Mouse (Mus musculus) ES-CJ7 (cell line): ENCODE data around the gene Adamts9.

Experiments used
- DNase-seq: peaks from one replicate; pipeline ENCODE4 v3.0.0; 2011; ENCODE audit warnings: low read depth, low spot score

Adamts9 gene

DNA sequence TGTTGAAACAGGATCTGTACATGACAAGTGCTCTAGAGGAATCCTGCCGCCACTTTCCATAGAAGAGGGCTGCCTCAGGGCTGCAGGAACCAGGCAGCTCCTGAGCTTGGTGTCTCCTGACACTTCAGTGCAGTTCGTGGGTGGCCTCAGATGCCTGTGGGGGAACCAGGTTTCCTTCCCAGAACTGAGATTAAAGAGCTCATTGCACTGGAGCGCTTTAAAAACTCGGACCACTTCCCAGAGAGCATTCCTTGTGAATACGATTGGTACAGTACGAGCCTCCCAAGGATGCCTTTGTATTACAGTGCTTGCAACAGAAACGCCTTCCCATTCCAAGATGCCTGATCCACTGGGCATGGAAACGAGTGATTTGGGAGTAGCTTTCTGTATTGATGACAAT is 18.8 kb downstream of the Adamts9 start:
- no peak for DNase-seq

DNA sequence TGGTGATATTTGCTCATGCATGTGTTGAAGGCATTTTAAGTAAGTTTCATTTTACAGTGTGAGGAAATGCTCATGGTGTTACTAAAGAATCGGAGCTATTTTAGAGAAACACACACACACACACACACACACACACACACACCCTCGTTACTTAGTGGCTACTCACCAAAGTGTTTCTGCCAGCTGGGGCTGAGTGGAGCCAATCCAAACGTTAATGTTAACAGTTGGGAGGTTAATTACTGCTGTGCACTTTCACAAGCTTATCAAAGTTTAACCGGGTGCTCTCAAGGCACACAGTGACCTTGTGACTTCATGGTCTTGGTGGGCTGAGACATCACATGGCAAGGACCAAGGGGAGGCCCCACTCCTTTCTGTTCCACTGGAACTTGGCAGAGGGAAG is 21.4 kb downstream of the Adamts9 start:
- no peak for DNase-seq

DNA sequence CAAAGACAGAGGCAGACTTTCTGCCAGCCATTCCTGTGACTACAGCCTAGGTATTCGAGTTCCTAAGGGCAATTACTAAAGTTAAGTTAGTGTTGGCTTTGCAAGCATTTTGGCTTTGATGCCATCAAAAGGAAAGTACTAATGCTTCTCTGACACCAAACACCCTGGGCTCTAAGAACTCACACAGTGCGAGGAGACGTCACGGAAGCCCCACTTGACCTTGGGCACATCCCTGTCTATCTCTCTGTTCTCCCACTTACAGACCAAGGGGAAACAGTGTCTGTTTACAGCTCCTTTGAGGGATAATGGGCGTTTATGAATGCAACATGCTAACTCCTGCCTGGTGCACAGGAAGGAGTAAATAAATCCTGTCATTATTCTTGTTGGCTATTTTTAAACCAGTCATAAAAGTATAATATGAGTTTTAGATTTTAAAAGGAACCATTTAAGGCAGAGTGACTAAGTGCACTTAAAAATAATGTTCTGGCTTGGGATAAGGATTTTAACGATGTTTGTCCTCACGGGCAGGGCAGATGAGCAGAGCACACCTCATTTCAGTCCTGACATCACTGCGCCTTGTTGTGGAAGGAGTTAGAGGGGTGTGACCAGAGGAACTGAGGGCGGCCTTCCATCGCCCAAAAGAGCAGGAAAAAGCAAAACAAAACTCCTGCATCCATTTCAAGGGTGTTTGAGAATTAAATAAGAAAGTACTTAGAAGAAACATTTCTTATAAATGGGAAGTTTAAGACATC is 22.2 kb downstream of the Adamts9 start:
- DNase-seq = no peak

DNA sequence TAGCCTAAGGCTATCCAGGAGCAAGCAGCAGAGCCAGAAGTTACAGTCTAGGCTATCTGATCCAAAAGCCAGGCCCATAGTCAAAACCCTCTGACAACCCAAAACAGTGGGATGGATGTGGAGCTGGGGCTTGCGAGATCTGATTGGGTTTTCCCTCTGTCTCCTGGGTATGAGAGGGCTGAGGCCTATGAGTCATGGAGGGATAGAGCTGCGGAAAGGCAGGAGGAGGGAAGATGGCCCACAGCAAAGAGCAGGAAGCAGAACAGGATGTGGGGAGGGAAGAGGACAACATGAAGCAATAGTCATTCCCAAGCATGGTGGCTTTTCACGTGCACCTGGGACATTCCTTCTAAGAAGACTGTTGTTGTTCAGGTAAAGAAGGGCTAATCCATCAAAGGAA is 32.7 kb downstream of the Adamts9 start:
- no peak for DNase-seq

DNA sequence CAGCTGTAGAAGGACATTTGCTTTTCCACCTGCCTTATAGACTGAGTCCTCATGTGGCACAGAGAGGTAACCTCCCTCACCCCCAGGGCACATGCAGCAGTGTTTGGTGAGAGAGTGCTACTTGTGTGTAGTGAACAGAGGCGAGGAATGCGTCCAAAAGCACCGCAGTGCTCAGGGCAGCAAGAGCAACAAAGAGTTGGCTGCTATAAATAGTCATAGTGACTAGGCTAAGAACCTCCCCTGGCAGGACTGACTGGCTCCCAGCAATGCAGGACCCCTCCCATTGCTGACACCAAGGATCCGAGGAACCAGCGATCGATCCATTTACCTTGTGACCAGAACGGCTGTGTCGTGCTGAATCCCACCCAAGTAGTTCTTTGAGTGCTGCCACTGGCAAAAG is 33.9 kb downstream of the Adamts9 start:
- no peak for DNase-seq

DNA sequence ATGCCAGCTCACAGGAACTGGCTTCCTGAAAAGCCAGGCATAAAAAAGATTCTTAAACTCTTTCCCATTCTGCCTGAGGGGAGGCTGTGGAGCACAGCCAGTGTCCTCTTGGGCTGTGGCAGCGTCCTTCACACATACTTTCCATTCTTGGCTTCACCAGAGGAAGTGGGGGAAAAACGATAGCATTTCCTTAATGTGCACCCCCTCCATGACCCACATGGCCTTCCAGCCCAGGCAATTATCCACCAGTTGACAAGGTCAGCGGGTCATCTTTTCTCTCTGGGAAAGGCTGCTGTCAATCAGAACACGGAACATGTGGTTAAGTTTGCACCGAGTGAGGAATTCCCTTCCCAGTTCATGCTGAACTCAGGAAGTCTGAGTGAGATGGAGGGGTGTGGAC is 37.4 kb downstream of the Adamts9 start:
- DNase-seq = no peak

DNA sequence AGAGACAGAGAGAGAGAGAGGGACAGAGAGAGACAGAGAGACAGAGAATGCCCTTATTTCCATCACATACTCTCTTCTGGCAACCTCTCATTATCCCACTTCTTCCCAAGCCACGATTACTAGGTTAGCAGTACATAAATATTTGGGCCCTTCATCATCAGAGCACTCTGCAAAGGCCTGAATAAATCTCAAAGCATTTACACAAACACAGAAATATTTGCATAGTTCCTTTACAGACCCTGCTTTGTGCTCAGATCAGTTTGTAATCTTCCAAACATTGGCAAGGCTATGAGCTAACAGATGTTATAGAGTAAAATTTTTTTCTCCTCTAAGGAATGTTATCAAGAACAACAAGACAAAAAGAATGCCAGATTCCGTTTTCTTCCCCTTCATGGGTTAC is 38.8 kb downstream of the Adamts9 start:
- no peak for DNase-seq

DNA sequence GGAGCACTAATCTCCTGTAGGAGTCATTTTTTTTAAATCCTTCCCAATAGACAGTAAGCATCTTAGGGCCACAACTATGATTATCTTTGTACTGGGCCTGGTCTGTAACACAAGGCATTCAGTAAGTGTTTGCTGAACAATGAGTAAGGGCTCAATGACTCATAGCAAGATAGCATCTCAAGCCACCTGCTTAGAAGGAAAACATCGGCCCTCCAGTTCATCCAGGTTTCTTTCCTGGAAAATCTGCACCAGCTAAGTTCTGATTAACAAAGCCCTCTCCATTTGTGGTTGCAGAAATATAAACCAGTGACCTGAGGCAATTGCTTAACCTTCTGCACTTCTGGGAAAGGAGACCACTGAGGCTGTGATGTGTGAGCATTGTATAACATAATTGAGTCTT is 39.3 kb downstream of the Adamts9 start:
- DNase-seq = no peak

DNA sequence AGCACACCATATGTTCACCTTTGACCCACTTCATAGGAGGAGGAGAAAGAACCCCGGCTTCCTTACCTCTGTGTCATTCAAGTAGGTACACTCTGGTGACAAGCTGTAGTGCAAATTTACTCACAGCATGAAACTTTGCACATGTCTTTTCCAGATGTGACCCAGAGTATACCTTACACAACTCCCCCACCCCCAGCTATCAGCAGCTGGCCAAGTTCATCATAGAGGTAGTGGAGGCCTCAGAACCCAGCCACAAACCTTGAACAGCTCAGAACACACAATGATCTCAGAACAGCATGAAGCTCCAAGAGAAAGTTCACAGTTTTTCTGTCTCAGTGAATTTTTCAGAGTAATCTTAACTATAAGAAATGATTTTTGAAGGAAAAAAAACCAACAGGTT is 51.8 kb downstream of the Adamts9 start:
- DNase-seq = no peak

DNA sequence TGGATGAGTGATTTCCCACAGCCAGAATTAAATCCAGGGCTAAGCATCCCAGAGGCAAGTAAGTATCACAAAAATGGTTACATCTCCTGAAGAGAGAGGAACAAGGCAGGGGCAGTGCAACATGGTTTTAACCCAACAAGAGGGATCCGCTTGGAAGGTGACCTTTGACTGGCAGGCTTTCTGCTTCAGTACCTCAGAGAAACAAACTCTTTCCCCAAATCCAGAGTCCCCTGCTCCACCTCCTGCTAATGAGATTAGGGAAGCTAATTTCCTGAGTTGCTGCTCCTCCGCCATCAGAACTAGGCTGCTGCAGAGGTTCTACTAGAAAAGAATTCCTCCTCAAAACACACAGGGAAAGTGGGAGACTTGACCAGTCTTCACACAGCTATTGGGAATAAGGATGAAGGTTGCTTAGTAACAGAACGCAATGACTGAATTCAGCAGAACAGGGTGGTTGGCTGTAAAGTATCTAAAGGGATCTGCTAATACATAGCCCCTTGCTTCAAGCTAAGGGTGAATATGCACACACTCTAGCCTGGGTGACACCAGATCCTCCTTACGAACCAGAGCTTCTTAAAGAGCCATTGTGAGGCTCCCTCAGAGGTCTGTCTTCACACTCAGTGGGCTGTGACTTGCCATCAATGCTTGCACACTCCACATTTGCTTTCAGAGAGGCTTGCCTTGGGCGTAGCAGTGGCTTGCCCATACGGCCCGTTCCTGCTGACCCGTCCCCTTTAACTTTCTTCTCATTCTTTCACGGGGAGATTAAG is 60.0 kb downstream of the Adamts9 start:
- DNase-seq = no peak

DNA sequence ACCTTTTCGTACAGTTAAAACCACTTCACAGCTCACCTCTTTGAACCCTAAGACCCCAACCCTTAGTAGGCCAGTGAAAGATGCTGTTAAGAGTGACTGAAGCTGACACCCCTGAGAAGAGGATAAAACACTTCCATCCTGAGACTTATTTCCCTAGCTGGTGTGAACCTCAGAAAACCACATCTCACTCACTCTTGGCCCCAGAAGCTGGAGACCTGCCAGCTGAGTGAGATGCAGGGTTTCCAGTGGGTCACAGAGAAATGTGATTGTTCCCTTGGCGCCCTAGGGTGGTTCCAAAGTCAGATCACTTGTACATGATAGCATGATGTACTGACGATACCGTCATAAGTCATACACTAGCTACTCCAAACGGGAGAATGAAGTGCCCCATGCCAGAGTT is 60.8 kb downstream of the Adamts9 start:
- no peak for DNase-seq

DNA sequence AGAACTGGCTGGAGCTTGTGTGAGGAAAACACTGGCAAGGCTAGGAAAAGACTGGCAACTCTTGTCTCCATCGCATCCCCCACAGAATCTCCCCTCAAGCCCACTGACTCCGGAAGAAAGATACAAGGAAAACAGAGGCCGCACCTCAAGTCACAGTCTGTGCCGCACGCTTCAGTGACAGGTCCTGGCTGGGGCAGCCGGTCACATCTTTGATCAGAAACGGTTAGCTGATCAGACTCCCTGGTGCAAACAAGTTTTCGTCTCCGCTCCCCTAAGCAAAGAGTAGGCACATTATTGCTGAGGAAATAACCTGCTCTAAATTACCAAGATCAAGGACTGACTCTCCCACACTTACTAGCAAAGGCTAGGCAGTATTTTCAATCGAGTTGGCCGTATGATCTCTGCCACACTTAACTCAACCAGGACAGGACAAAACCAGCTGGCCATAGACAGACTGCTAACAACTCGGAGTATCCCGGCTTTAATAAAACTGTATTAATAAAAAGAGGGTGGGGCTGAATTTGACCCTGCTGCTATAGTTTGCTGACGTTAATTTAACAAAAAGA is 63.5 kb downstream of the Adamts9 start:
- no peak for DNase-seq

DNA sequence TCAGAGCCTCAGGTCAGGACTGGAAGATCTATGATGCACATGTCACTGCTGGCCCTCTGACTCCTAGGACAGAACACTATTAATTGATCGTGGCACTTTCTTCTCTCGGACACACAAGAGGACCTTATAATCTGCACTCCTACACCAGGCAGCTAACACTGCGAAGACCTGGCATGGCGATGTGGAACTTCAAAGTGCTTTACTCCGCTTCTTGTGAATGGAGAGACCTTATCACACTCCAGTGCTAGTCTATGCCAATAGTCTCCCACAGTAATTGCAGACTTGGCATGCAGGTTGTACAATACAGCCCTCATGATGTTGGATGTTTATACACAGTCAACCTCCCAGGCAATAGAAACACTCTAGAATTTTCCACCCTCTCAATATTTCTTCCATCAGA is 64.5 kb downstream of the Adamts9 start:
- no peak for DNase-seq

DNA sequence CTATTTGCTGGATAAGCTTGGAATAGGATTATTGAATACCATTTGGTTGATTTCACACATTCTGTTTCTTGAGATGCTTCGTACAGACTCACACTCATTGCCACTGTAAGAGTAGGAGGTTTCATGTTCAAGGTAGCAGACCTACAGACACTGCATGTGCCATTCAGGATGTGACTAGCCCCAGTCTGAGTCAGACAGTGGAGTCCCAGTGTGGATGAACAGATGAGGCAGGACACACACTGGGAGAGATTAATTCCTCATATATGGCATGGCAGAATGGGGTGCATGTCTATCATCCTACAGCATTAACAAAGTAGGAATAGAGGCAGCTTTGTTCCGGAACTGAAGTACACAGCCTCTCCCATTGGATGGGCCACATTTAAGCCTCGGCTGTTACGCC is 66.1 kb downstream of the Adamts9 start:
- DNase-seq = no peak

DNA sequence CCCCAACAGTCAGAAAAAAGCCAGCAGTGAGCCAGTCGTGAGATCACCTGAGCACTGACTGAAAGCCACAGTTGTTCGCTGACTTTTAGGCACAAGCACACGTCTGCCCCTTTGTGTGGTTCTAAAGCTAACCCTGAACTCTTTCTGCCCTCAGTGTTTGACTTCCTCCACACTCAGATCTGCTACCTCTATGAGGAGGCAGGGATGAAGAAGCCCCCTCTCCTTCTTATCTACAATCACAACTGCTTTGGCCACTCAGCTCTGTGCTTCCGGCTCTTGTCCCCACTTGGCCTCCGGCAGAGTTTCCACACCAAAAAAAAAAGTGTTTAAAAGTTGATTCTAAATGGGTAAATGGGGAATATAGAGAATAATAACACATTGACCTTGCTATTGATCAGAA is 67.2 kb downstream of the Adamts9 start:
- no peak for DNase-seq

DNA sequence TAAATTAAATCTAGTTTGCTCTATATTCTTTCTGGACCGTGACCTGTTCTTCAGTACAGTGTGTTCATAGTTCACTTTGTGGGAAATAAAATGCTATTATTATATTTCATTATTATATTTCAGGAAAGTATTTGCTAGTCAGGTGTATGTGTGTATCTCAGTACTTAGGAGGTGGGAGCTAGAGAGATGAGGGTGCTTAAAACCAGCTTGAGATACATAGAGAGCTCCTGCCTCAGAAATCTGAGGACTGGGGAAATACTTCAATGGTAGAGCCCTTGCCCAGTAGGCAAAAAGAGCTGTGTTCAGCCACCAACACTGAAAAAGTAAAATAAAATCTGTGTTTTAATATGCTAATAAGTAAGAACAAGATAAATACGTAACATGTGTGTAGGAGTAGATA is 68.0 kb downstream of the Adamts9 start:
- no peak for DNase-seq

DNA sequence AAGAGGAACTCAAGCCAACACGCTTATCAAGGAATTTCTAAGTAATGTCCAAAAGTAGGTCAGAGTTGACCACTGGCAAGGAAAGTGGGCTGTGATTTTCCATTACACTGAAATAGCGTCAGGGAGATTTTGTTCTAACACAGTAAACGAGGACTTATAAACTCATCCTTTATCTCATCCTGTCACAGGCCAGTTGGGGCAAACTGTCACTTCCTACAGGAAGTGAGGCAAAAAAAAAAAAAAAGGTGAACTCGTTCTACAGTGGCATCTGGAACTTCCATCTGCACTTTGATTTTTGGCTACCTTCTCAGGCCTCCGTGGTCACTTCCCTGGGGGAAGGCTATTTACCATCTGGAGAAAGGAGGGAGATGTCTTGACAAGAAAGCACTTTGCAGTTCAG is 68.4 kb downstream of the Adamts9 start:
- DNase-seq = no peak

DNA sequence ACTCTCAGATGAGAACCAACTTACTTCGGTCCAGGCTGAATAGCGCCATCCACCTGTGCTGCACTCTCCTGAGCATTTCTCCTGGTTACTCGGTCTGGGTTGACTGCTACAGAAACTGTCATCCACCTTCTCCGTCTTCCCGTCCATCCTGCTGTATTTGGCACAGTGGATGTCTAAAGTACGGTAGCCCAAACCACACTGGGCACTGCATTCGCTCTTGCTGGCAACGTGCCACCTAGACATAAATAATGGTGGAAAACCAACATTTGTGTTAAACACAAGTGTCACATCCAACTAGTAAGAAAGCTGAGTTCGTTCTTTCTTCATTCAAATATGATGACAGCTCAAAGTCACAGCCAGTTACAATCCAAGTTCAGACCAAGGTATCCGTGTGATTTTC is 70.5 kb downstream of the Adamts9 start:
- DNase-seq = no peak

DNA sequence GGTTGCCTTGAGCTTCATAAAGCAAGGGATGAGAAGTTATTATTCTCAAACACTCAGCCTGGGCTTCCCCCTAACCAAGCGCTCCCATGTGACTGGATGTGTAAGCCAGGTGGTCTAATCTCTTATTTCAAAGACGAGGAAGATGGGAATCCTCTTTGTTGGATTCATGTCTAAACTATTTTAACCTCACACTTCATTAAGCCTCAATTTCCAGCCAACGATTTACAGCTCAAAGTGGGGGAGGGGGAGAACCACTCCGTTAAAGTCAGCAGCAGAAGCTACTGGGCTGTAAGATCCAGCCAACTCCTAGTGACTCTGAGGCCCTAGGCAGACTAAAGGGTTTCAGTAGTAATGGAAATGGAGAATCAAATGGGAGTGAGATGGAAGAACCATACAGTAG is 71.5 kb downstream of the Adamts9 start:
- no peak for DNase-seq

DNA sequence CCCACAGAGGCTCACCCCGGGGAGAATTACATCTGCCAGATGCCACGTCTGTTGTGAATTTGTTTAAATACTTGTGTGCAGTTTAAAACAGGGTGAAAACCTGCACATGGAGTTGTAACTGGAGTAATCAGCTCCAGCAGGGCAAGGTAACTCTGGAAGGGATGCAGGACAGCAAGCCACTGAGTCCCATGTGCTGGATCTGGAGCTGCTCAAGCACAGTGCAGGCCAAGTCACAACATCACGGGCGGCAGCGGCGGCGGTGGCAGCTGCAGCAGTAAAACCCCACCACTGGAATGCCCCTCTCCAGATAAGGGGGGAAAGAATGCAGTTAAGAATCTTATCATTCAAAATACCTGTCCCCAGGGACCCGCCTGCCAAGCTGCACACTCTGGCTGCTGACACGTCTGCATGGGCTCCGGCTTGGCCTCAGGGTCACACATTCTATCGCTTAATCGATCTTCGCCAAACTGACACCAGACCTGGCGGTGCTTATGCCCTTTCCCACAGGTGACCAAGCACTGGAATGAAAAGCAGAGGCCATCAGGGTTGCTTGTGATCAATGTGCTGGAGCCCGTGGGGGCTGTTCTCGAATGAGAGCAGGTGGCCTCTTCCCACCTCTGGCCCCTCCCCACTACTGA is 73.6 kb downstream of the Adamts9 start:
- no peak for DNase-seq

DNA sequence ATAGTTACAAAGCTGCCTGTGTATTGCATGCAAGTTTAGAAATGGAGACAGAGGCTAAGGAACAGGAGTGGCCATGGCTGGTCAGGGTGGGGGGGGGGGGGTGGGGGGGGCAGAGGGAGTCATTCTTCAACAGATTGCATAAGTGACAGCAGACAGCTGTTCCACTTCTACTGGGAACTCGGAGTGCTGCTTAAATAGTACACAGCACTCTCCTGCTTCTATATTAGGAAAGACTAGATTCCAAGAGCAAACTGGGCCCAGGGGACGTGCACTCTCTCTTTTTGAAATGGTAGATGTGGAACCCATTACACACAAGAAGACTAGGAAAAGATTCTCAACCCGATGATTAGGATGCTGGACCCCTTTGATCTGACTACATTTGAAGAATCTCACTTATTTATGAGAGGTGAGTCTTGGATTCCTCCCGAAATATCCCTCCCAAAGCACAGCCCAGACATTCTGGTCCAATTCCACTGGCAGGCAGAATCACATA is 74.2 kb downstream of the Adamts9 start, which contains the start of gene Gm15737:
Gene Gm15737 (plus strand): TSS at position 269 of the 493 bp plus-strand sequence.
- DNase-seq = no peak

DNA sequence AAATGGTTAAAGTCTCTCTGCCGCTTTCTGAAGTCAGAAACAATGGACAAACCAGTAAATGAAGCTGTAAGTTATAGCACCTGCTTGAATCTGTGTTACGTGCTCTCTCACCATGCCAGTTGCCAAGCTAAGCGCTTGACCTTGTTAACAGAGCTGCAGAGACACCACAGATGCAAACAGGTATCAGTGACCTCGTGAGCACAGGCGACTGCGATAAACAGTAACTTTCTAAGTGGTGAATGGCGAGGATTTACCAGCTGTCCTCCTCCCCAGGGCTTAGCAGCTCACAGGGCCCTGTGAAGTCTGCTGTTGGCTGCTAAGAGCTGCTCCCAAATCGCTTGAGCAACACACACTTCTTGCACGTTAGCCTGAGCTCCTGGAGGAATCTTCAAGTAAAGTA is 80.7 kb downstream of the Adamts9 start:
- no peak for DNase-seq
